Mouse (Mus musculus): Measurements from ENCODE around the gene Pcnx2. TPM values are rescaled to one million over a fixed set of nuclear protein-coding genes. Genes with fewer than 3 reads are reported as not detected.

Pcnx2 gene
- polyA plus RNA-seq, 1 experiment from 2014 or later: 0.75 TPM

DNA sequence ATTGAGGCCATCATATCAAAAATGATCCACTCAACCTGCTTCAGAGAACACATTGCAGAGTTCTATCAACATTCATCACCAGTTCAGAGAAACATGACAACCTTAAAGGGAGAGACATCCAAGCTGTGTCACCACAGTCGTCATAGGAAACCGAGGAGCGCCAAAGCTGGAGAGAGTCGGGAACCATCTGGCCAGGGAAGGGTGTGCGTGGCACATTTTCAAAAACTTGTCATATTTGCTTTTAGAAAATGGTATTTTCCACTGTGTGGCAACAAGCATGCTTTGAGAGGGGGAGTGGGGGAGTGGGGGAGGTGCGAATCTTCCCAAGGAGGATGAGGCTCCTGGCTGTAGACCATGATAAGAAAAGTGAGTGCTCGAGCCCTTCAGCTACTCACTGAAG lies 78.3 kb downstream of the Pcnx2 start:
- H3K4me2 ChIP-seq (replicated peaks): no peak overlapping the region
- no peaks in the 10 kb centered on the region for H3K27me3 ChIP-seq
- H3K9ac ChIP-seq: no peak overlapping the region
- H3K4me1 ChIP-seq: no peaks in the 10 kb centered on the region
- ATAC-seq (ENCODE audit: insufficient number of reproducible peaks, low FRiP score, low TSS enrichment, low read depth): no peak
- no peak overlapping the region for H3K27ac ChIP-seq (replicated peaks)
- no peaks in the 10 kb centered on the region for H3K36me3 ChIP-seq
- no peak overlapping the region for H3K4me3 ChIP-seq (replicated peaks)
- H3K9me3 ChIP-seq (replicated peaks): no peaks in the 10 kb centered on the region
- 62% methylated on average over 7 of the region's 7 CpGs for WGBS

DNA sequence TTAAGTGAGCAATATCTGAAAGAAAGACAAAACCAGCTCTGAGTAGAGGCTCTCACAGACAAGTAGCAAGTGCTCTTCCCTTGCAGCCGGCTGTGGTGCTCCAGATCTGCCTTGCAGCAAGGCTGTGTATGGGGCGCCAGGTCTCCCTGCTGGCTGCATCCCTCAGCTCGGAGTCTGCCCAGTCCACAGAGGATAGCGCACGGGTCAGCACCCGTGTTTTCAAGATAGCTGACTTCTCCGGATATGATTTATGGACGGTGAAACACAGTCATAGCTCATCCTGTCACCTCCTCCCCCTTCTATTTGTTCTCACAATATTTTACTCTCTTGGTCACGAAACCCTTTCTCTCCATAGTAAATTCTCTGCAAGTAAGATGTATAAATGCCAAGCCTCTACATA lies 79.3 kb downstream of the Pcnx2 start:
- ATAC-seq (ENCODE audit: insufficient number of reproducible peaks, low FRiP score, low TSS enrichment, low read depth): no peak
- no peaks in the 10 kb centered on the region for H3K9me3 ChIP-seq (replicated peaks)

DNA sequence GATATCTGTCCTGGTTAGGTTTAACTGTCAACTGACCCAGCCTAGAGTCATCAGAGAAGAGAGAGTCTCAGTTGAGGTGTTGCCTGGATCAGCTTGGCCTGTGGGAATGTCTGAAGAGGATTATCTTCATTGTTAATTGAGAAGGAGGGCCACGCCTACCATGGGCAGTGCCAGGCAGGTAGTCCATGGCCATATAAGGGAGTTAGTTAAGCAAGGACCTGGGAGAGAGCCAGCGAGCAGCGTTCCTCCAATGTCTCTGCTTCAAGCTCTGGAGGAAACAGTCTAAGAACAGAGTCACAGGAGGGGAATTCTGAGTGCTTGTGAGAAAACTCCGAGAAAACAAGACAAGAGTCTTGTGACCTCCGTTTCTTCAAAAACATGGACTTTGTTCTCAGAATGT lies 81.4 kb downstream of the Pcnx2 start:
- H3K4me2 ChIP-seq (replicated peaks): no peak overlapping the region

More for the DNA sequence above, 79.3 kb downstream of the Pcnx2 start:
- Histone ChIP-seq H3K27ac (replicated peaks) (no peak overlapping the region), H3K9ac (no peak overlapping the region), H3K4me2 (replicated peaks) (no peak overlapping the region), H3K4me1 (no peaks in the 10 kb centered on the region), H3K4me3 (replicated peaks) (no peak overlapping the region), H3K36me3 (no peaks in the 10 kb centered on the region), H3K27me3 (no peaks in the 10 kb centered on the region)
- WGBS: 84% methylated on average over 9 of the region's 9 CpGs

DNA sequence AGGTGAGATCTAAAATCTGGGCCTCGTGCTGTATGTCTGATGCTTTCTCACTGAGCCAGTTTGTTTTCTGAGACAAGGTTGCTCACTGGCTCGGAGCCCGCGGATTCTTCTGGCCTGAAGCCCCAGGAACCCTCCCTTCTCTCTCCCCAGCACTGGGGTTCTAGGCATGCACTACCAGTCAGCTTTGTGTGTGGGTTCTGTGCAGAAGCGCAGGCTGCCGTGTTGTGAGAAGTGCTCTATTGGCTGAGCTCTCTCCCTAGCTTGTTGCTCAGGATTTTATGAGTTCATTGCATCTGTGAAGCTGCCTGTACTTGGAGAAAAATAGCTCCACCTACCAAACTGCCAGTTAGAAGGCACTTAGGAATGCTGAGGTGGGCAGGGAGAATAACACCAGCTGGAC lies 89.3 kb downstream of the Pcnx2 start:
- Histone ChIP-seq H3K27me3 (no peaks in the 10 kb centered on the region), H3K9ac (no peak overlapping the region), H3K4me2 (replicated peaks) (no peak overlapping the region), H3K36me3 (no peaks in the 10 kb centered on the region), H3K9me3 (replicated peaks) (no peaks in the 10 kb centered on the region), H3K27ac (replicated peaks) (no peak overlapping the region), H3K4me1 (no peaks in the 10 kb centered on the region), H3K4me3 (replicated peaks) (no peak overlapping the region)
- WGBS: 75% methylated on average over 6 of the region's 6 CpGs
- ATAC-seq (ENCODE audit: insufficient number of reproducible peaks, low FRiP score, low TSS enrichment, low read depth): no peak

More for the DNA sequence above, 81.4 kb downstream of the Pcnx2 start:
- no peaks in the 10 kb centered on the region for H3K36me3 ChIP-seq
- no peak overlapping the region for H3K9ac ChIP-seq
- no peaks in the 10 kb centered on the region for H3K4me1 ChIP-seq
- H3K27ac ChIP-seq (replicated peaks): no peak overlapping the region
- no peak overlapping the region for H3K4me3 ChIP-seq (replicated peaks)
- WGBS: 69% methylated on average over 5 of the region's 5 CpGs
- no peaks in the 10 kb centered on the region for H3K9me3 ChIP-seq (replicated peaks)
- no peak for ATAC-seq (ENCODE audit: insufficient number of reproducible peaks, low FRiP score, low TSS enrichment, low read depth)
- no peaks in the 10 kb centered on the region for H3K27me3 ChIP-seq

DNA sequence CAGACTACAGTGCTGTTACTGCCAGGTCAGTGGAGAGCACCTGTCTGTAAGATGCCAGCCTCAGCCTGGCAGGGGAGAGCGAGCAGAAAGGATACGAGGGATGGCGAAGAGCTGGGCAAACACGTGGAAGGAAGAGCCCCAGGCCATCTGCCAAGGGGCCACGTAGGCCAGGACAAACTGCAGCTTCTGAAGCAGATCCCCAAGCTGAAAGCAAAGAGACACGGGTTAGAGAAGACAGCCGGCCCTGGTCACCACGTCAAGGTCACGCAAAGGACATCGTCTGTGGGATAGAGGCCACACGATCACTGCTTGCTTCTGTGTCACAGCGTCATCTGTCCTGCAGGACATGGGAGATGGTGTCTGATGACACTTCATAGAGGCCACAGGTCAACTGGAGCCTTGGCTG lies 90.2 kb downstream of the Pcnx2 start:
- ATAC-seq (ENCODE audit: insufficient number of reproducible peaks, low FRiP score, low TSS enrichment, low read depth): no peak
- H3K36me3 ChIP-seq: no peaks in the 10 kb centered on the region
- H3K27me3 ChIP-seq: no peaks in the 10 kb centered on the region
- H3K4me1 ChIP-seq: no peaks in the 10 kb centered on the region
- no peaks in the 10 kb centered on the region for H3K9me3 ChIP-seq (replicated peaks)
- WGBS: 83% methylated on average over 12 of the region's 12 CpGs
- H3K27ac ChIP-seq (replicated peaks): no peak overlapping the region
- H3K9ac ChIP-seq: no peak overlapping the region
- H3K4me2 ChIP-seq (replicated peaks): no peak overlapping the region
- H3K4me3 ChIP-seq (replicated peaks): no peak overlapping the region

DNA sequence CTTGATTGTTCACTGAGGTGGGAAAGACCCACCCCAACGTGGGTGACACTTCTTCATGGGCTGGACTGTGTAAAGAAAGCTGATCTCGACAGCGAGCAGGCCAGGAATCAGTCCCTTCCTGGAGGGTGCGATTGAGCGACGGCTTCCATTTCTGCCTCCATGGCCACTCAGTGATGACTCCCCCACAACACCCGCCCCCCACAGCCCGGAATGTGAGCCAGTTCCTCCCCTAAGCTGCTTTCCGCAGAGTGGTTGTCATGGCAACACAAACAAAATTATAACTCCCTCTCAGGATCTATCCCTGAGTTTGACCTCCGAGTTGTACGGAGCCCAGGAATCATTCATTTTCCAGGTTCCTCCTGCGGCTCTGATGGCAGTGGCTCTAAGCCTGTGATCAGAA lies 91.7 kb downstream of the Pcnx2 start:
- Histone ChIP-seq H3K4me2 (replicated peaks) (no peak overlapping the region), H3K27me3 (no peaks in the 10 kb centered on the region), H3K36me3 (no peaks in the 10 kb centered on the region), H3K4me1 (no peaks in the 10 kb centered on the region), H3K9ac (no peak overlapping the region), H3K27ac (replicated peaks) (no peak overlapping the region), H3K9me3 (replicated peaks) (no peaks in the 10 kb centered on the region), H3K4me3 (replicated peaks) (no peak overlapping the region)
- no peak for ATAC-seq (ENCODE audit: insufficient number of reproducible peaks, low FRiP score, low TSS enrichment, low read depth)
- WGBS: 70% methylated on average over 12 of the region's 12 CpGs

DNA sequence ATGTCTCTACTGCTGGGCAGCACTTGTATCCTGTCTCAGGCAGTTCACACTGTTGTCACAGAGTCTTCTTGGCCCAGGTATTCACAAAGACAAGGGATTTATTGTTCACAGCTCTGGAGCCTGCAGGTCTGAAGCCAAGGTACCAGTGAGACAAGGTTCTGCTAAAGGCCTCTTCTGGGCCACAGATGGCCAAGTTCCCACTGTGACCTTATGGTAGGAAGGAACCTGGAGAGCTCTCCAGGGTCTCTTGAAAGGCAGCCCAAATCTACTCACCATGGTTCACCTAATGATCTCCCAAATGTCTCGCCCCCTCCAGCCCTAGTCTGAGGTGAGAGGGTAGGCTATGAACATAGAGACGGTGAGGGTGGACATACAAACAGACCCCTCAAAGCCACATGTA lies 101.1 kb downstream of the Pcnx2 start:
- Histone ChIP-seq H3K36me3 (no peaks in the 10 kb centered on the region), H3K4me2 (replicated peaks) (no peak overlapping the region), H3K27ac (replicated peaks) (no peak overlapping the region), H3K9ac (no peak overlapping the region), H3K4me1 (no peaks in the 10 kb centered on the region), H3K4me3 (replicated peaks) (no peak overlapping the region), H3K27me3 (no peaks in the 10 kb centered on the region), H3K9me3 (replicated peaks) (no peaks in the 10 kb centered on the region)
- 76% methylated on average over 2 of the region's 2 CpGs for WGBS
- no peak for ATAC-seq (ENCODE audit: insufficient number of reproducible peaks, low FRiP score, low TSS enrichment, low read depth)

DNA sequence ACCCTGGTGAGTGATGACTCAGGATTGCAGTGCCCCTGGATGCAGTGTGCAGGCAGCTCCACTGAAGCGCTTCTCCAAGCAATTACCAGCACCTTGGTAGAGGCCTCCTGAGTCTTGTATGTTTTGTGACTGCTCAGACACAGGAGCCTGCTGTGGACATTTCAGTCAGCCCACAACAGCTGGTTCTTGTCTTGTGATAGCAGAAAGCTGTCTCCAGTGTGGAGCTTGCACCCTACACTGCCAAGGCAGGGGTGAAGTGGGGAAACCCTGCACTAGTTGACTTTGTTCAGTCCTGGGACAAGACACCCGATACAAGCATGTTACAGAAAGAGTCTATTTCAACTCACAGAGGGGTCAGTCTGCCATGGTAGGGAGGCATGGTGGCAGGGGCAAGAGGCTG lies 102.8 kb downstream of the Pcnx2 start:
- H3K27me3 ChIP-seq: no peaks in the 10 kb centered on the region
- no peaks in the 10 kb centered on the region for H3K9me3 ChIP-seq (replicated peaks)
- no peak overlapping the region for H3K4me2 ChIP-seq (replicated peaks)
- no peak overlapping the region for H3K4me3 ChIP-seq (replicated peaks)
- 75% methylated on average over 2 of the region's 2 CpGs for WGBS
- H3K9ac ChIP-seq: no peak overlapping the region
- H3K27ac ChIP-seq (replicated peaks): no peak overlapping the region
- H3K36me3 ChIP-seq: no peaks in the 10 kb centered on the region
- no peaks in the 10 kb centered on the region for H3K4me1 ChIP-seq
- ATAC-seq (ENCODE audit: insufficient number of reproducible peaks, low FRiP score, low TSS enrichment, low read depth): no peak

DNA sequence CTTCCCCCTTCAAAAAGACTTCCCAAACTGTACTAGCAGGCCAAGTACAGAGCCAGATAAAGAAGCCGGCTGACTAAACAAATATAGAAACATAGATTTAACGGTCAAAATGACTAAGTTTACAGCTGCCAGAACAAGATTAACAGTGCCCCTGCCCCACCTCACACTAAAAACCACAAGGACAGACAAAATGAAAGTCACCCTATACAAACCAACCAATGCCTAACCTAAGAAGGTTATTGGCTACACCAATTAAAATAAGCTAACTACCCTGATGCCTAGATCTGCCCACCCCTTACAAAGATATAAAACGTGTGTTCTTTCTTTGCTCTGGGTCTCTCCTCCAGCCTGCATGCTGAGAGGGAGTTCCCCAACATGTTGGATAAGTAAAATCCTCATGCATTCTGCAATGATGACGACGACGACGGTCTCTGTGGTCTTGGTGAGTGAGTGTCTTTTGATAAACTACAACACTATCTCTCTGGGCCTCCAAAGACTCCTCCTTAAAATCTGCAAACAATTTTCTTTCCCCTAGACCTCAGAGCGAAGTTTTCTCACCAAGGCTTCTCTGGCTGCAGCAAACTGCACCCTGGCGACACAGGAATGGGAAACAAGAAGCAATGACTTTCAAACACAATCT lies 105.2 kb downstream of the Pcnx2 start:
- 55% methylated on average over 9 of the region's 9 CpGs for WGBS
- no peaks in the 10 kb centered on the region for H3K9me3 ChIP-seq (replicated peaks)
- no peak overlapping the region for H3K4me2 ChIP-seq (replicated peaks)
- H3K27me3 ChIP-seq: no peaks in the 10 kb centered on the region
- no peak overlapping the region for H3K4me3 ChIP-seq (replicated peaks)
- H3K36me3 ChIP-seq: no peaks in the 10 kb centered on the region
- no peak overlapping the region for H3K27ac ChIP-seq (replicated peaks)
- no peak for ATAC-seq (ENCODE audit: insufficient number of reproducible peaks, low FRiP score, low TSS enrichment, low read depth)
- no peak overlapping the region for H3K9ac ChIP-seq
- no peaks in the 10 kb centered on the region for H3K4me1 ChIP-seq

DNA sequence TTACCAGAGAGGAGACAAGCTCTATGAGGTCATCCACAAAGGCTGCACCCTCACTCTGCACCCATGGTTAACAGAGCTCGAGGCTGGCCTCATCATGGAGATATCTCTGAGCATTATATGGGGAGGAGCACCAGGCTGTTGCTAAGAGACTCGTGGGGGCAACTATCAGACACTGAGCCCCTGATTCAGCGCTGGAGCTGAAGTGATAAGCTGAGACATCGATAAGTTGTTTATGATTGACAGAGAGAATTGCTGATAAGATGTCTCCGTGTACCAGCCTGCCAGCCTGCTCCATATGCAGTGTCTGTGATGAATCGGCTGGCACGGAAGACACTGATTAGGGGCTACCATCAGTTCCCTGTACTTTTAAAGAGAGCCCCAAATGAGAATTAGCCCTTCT lies 111.2 kb downstream of the Pcnx2 start:
- Histone ChIP-seq H3K27ac (replicated peaks) (no peak overlapping the region), H3K4me2 (replicated peaks) (no peak overlapping the region), H3K27me3 (no peaks in the 10 kb centered on the region), H3K4me1 (no peaks in the 10 kb centered on the region), H3K36me3 (no peaks in the 10 kb centered on the region), H3K9ac (no peak overlapping the region), H3K4me3 (replicated peaks) (no peak overlapping the region), H3K9me3 (replicated peaks) (no peaks in the 10 kb centered on the region)
- ATAC-seq (ENCODE audit: insufficient number of reproducible peaks, low FRiP score, low TSS enrichment, low read depth): no peak
- WGBS: 79% methylated on average over 7 of the region's 7 CpGs

DNA sequence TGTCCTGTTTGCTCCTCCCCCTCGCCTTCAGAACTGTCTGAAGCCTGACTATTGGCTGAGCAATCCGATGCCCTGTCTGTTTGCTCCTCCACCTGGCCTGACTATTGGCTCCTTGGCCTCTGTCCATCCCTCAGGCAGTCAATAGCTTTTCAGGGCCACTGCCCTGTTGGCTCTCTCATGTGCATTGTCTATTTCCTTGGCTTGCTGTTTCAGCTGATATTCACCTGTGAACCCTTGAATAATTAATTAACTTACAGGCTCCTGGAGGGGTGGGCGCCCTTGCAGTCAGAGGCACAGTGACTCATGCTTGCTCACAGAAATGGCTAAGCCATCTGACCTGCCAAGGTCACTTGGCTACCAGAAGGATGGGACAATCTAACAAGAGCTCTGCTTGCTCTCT lies 116.0 kb downstream of the Pcnx2 start:
- Histone ChIP-seq H3K9me3 (replicated peaks) (no peaks in the 10 kb centered on the region), H3K4me2 (replicated peaks) (no peak overlapping the region), H3K36me3 (no peaks in the 10 kb centered on the region), H3K9ac (no peak overlapping the region), H3K27me3 (no peaks in the 10 kb centered on the region), H3K4me3 (replicated peaks) (no peak overlapping the region), H3K27ac (replicated peaks) (no peak overlapping the region), H3K4me1 (no peaks in the 10 kb centered on the region)
- WGBS: 59% methylated on average over 3 of the region's 3 CpGs
- ATAC-seq (ENCODE audit: insufficient number of reproducible peaks, low FRiP score, low TSS enrichment, low read depth): no peak

DNA sequence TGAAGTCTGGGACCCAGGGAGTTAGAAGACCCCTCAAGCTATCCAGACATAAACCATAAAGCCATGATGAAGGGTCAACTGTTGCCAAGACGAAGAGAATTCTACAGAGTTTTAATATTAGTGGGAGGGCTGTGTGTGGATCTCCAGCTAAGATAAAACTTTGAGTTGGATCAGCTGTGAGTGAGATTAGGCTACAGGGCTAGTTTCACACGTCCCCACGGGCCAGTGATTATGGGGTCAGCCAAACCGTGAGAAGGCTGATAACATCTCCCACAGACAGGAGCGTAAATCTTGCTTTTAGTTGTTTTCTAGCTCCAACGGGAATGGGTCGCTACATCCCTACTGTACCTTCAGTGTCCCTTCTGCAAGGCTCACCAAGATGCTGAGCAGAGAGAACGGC lies 118.5 kb downstream of the Pcnx2 start:
- H3K9ac ChIP-seq: no peak overlapping the region
- no peak overlapping the region for H3K4me3 ChIP-seq (replicated peaks)
- no peaks in the 10 kb centered on the region for H3K27me3 ChIP-seq
- no peak overlapping the region for H3K27ac ChIP-seq (replicated peaks)
- ATAC-seq (ENCODE audit: insufficient number of reproducible peaks, low FRiP score, low TSS enrichment, low read depth): no peak
- 72% methylated on average over 8 of the region's 8 CpGs for WGBS
- H3K4me2 ChIP-seq (replicated peaks): no peak overlapping the region
- no peaks in the 10 kb centered on the region for H3K36me3 ChIP-seq
- no peaks in the 10 kb centered on the region for H3K9me3 ChIP-seq (replicated peaks)
- no peaks in the 10 kb centered on the region for H3K4me1 ChIP-seq

Measured in embryonic facial prominence, embryonic 15.5 days (tissue).